Mouse (Mus musculus) heart, postnatal 25 days (tissue): ENCODE results near the gene Pex11g. TPM values are rescaled to one million over a fixed set of nuclear protein-coding genes. Genes with fewer than 3 reads are reported as not detected.

ENCODE experiments used
- DNase-seq: peaks from one replicate; pipeline ENCODE4 v3.0.0; 2022; ENCODE audit warnings: low spot score
- intact Hi-C: fragments of 180-260 bp; cut with DNase I; formaldehyde crosslinking; loops from one replicate; pipeline ENCODE4 v1.15.1; 2025
- total RNA-seq, 2 experiments: library from RNA; stranded (reverse); gene quantifications; 2 replicates each; pipeline ENCODE4 v1.2.3; 2021

Pex11g gene
- total RNA-seq, 2 experiments from 2014 or later: 3.2 to 3.4 TPM

DNA sequence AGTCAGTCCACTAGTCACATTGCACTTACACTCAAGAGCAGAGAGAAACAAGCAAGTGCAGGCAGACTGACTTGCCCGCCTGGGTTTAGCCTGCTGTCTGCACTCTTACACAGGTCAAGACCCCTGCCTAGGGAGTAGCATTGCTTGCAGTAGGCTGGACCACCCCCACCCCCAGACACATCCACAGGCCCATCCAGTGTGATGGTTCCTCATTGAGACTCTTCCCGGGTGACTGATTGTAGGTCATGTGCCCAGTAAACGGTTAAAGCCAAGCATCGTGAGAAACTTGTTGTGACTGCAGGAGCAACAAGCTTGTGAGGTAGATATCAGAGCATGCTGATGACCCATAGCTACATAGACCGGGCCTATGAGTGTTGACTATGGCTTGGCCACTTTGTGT, 46.0 kb downstream of the Pex11g start:
- DNase-seq: no peak
- intact Hi-C loops: no loop called here

- DNase-seq: no peak
- intact Hi-C loops: no loop called here
These were observed 47.3 kb downstream of the Pex11g start for GRCm38 (mm10) chr8:3420105-3420706.

GRCm38 (mm10) chr8:3418101-3418500, 49.4 kb downstream of the Pex11g start:
- intact Hi-C loops: no loop called here
- DNase-seq: no peak

- DNase-seq: no peak
- intact Hi-C loops: no loop called here
These were observed 50.0 kb downstream of the Pex11g start for GRCm38 (mm10) chr8:3417455-3417854.

DNA sequence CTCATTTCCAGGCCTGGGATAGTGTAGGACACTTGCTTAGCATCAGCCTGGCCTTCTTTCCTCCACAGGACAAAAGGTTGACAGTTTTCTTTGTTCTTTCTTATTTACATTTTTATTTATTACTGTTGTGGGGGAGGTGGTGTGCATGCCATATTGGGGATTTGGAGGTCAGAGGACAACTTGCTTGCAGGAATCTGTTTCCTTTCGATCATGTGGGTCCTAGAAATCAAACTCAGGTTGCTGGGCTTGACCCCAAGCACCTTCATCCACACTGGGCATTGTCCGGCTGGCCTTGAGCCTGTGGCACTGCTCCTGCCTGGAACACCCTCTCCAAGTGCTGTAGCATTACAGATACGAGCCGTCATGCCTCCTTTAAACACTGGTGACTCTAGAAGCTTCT, 50.6 kb downstream of the Pex11g start:
- intact Hi-C loops: no loop called here
- no peak for DNase-seq

- intact Hi-C loops: no loop called here
These were observed 51.8 kb downstream of the Pex11g start for GRCm38 (mm10) chr8:3415661-3416060.

DNA sequence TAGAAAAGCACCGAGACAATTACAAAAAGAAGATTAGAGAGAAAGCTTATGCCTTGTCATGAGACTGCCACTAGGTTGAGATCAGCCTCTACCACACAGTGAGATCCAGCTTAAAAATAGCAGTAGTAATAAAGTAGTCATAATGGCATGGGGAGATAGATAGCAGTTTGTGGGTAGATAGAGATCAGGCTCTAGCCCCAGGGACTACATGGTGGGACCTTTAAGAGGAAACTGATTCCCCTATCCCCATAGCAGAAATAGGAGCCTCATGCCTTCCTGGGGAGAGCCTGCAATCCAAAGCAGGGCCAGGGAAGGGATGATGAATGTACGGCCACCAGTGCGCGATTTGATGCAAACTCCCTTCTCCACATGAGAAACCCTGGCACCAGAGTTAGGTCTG, 52.2 kb downstream of the Pex11g start:
- intact Hi-C loops: no loop called here
- DNase-seq: no peak

More at GRCm38 (mm10) chr8:3415661-3416060, 51.8 kb downstream of the Pex11g start:
- DNase-seq: no peak

- no peak for DNase-seq
- intact Hi-C loops: no loop called here
These were observed 52.8 kb downstream of the Pex11g start for GRCm38 (mm10) chr8:3414639-3415190.

GRCm38 (mm10) chr8:3412816-3413215, 54.7 kb downstream of the Pex11g start:
- DNase-seq: no peak
- intact Hi-C loops: no loop called here

- intact Hi-C loops: loop anchor here (2.0 kb wide), 1 partner anchor 17 kb away; no protein-coding TSS in a partner anchor
These were observed 55.6 kb downstream of the Pex11g start for GRCm38 (mm10) chr8:3411901-3412301.

GRCm38 (mm10) chr8:3411085-3411484, 56.4 kb downstream of the Pex11g start:
- DNase-seq: no peak
- intact Hi-C loops: loop anchor here (2.0 kb wide), 1 partner anchor 16 kb away; no protein-coding TSS in a partner anchor

More at GRCm38 (mm10) chr8:3411901-3412301, 55.6 kb downstream of the Pex11g start:
- peak; percentile 41 for DNase-seq

- no peak for DNase-seq
- intact Hi-C loops: no loop called here
These were observed 60.1 kb downstream of the Pex11g start for GRCm38 (mm10) chr8:3407417-3407816.

Other genes starting within 250 kb of the Pex11g start
- gene Insr, start 188.1 kb downstream of the Pex11g start, total RNA-seq: 100 to 1,000 TPM; 118 to 122 TPM
- gene A430078G23Rik, start 114.3 kb downstream of the Pex11g start, total RNA-seq: under 1 TPM; 0.34 to 0.67 TPM
- gene Arhgef18, start 74.7 kb downstream of the Pex11g start, total RNA-seq: 10 to 100 TPM; 20.0 to 20.3 TPM
- gene Tex45, start 3.2 kb upstream of the Pex11g start, total RNA-seq: not detected
- gene Zfp358, start 25.5 kb upstream of the Pex11g start, total RNA-seq: 10 to 100 TPM; 27.2 to 28.6 TPM
- 10 to 100 TPM; 18.5 to 22.0 TPM for gene Mcoln1, start 32.8 kb upstream of the Pex11g start, total RNA-seq
- gene Pnpla6, start 47.7 kb upstream of the Pex11g start, total RNA-seq: 10 to 100 TPM; 10.6 to 11.9 TPM
- under 1 TPM in 1 of 2 experiments, not detected in 1; 0.25 TPM for gene C330021F23Rik, start 100.3 kb upstream of the Pex11g start, total RNA-seq
- gene Camsap3, start 119.6 kb upstream of the Pex11g start, total RNA-seq: under 1 TPM; 0.47 to 0.67 TPM
- 10 to 100 TPM; 14.5 to 14.9 TPM for gene Xab2, start 153.6 kb upstream of the Pex11g start, total RNA-seq
- 10 to 100 TPM; 70.6 to 80.3 TPM for gene Pet100, start 153.9 kb upstream of the Pex11g start, total RNA-seq
- not detected for gene Pcp2, start 157.9 kb upstream of the Pex11g start, total RNA-seq
- gene Stxbp2, start 163.3 kb upstream of the Pex11g start, total RNA-seq: 1 to 10 TPM; 4.5 to 4.8 TPM
- 1 to 10 TPM in 1 of 2 experiments, under 1 TPM in 1; 0.70 to 3.7 TPM for gene Retn, start 188.1 kb upstream of the Pex11g start, total RNA-seq
- under 1 TPM; 0.22 to 0.34 TPM for gene Mcemp1, start 198.1 kb upstream of the Pex11g start, total RNA-seq
- 1 to 10 TPM in 1 of 2 experiments, not detected in 1; 2.2 TPM for gene Fcor, start 204.7 kb upstream of the Pex11g start, total RNA-seq
- 10 to 100 TPM; 19.1 to 19.3 TPM for gene Trappc5, start 208.6 kb upstream of the Pex11g start, total RNA-seq
- gene Fcer2a, start 226.5 kb upstream of the Pex11g start, total RNA-seq: under 1 TPM; 0.29 to 0.59 TPM